Mouse (Mus musculus) olfactory bulb, adult 2 months (tissue): ENCODE data around the gene Lonp1.

ENCODE experiments used
- CTCF ChIP-seq: fragments of 200-500 bp; IDR thresholded peaks from 2 replicates; pipeline ENCODE4 v1.5.1; 2012; ENCODE audit warnings: low read depth, mild to moderate bottlenecking, low read length, moderate library complexity; ENCODE audit not compliant: insufficient read depth
- POLR2A ChIP-seq: fragments of 200-500 bp; IDR thresholded peaks from 2 replicates; pipeline ENCODE4 v1.6.1; 2012; ENCODE audit warnings: mild to moderate bottlenecking, low read depth, low read length, moderate library complexity; ENCODE audit not compliant: insufficient read depth

- TF ChIP-seq POLR2A (no peak), CTCF (no peak)
Observed at GRCm38 (mm10) chr17:56626260-56626659, 427 bp downstream of the Lonp1 start.
